Mouse (Mus musculus) midbrain, embryonic 14.5 days (tissue): ENCODE results near the gene Bloc1s5. TPM values are rescaled to one million over a fixed set of nuclear protein-coding genes. Genes with fewer than 3 reads are reported as not detected.
A peak's percentile ranks its signal among the peaks of the same experiment; 100 is the strongest.

Experiments used
- ATAC-seq: fragments of 200-750 bp; cut with Nextera tagmentation; 2 replicates; pipeline ENCODE4 v1.8.0; 2017; ENCODE audit warnings: moderate number of reproducible peaks, moderate library complexity; ENCODE audit not compliant: low FRiP score, low TSS enrichment
- DNase-seq: peaks from one replicate; pipeline ENCODE4 v3.0.0-alpha.2; 2015
- H3K27ac ChIP-seq: fragments of 300-500 bp; sonication (generic); replicated peaks from 2 replicates; pipeline ENCODE4 v1.5.1; 2014; ENCODE audit warnings: mild to moderate bottlenecking, low read depth, low read length, moderate library complexity
- H3K27me3 ChIP-seq: fragments of 300-500 bp; sonication (generic); 2 replicates; pipeline ENCODE4 v1.6.1; 2014; ENCODE audit warnings: low read length, control low read depth, mixed read lengths; ENCODE audit not compliant: control insufficient read depth, insufficient read depth
- H3K36me3 ChIP-seq: fragments of 300-500 bp; sonication (generic); 2 replicates; pipeline ENCODE4 v1.6.1; 2014; ENCODE audit warnings: low read length, control low read depth; ENCODE audit not compliant: control insufficient read depth, insufficient read depth
- H3K4me1 ChIP-seq: fragments of 300-500 bp; sonication (generic); 2 replicates; pipeline ENCODE4 v1.6.1; 2014; ENCODE audit warnings: mild to moderate bottlenecking, antibody characterized with exemption, low read length, control low read depth; ENCODE audit not compliant: control insufficient read depth, insufficient read depth
- H3K4me2 ChIP-seq: fragments of 300-500 bp; sonication (generic); 2 replicates; pipeline ENCODE4 v1.6.1; 2014; ENCODE audit warnings: mild to moderate bottlenecking, low read length, moderate library complexity
- H3K4me3 ChIP-seq: fragments of 300-500 bp; sonication (generic); replicated peaks from 2 replicates; pipeline ENCODE4 v1.5.1; 2014; ENCODE audit warnings: low read depth, low read length
- H3K9ac ChIP-seq: fragments of 300-500 bp; sonication (generic); replicated peaks from 2 replicates; pipeline ENCODE4 v1.6.1; 2014; ENCODE audit warnings: mild to moderate bottlenecking, low read length, moderate library complexity
- H3K9me3 ChIP-seq: fragments of 300-500 bp; sonication (generic); 2 replicates; pipeline ENCODE4 v1.6.1; 2016; ENCODE audit warnings: low read length, control low read depth, mixed read lengths; ENCODE audit not compliant: control insufficient read depth
- WGBS: fragments of 180-500 bp; shearing (Covaris S2); extraction: QIAGEN DNeasy Blood & Tissue Kit; methylation state at CpG from one replicate; pipeline ENCODE4 v1.1.7; 2014; 5-methylcytosine and 5-hydroxymethylcytosine counted together
- polyA plus RNA-seq: library from polyadenylated mRNA; unstranded; fragments of >200 nt; fragmentation: Nextera tagmentation; extraction: Ambion mirVana; gene quantifications from 2 replicates; pipeline ENCODE4 v1.2.1, GENCODE M21; 2014

Gene Bloc1s5
- polyA plus RNA-seq, 1 experiment from 2014 or later: 25.5 TPM

- Histone ChIP-seq H3K4me1 (no peaks in the 10 kb centered on the region), H3K9me3 (no peaks in the 10 kb centered on the region), H3K4me3 (no peak overlapping the region), H3K27ac (no peak overlapping the region), H3K4me2 (no peak overlapping the region), H3K27me3 (no peaks in the 10 kb centered on the region), H3K36me3 (peaks cover 5% of the 10 kb centered on the region; the same call in 1 of the 2 replicates), H3K9ac (no peak overlapping the region)
- peak; percentile 72 for DNase-seq
- 51% methylated on average over 3 of the region's 3 CpGs for WGBS
- no peak for ATAC-seq
These were observed 37.8 kb downstream of the Bloc1s5 start for GRCm38 (mm10) chr13:38597076-38597475.

DNA sequence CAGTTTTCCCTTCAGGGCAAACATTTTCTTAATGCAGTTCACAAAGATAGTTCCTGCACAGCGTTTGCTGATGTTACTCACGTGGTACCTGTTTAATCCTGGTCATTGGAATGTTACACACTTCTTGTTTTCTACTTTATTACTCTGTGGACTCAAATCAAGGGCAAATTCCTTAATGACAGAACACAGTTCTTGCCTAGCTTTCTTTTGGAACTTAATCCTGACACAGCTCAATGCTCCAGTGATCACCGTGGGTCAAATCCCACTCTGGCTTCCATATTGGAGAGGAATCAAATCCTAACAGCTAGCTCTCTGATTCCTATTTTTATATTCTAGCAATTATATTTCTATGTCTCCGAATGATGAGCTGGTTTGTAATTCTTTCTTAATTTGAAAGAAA lies 38.4 kb downstream of the Bloc1s5 start:
- DNase-seq (no peak), ATAC-seq (no peak)
- H3K27ac ChIP-seq: no peak overlapping the region
- no peaks in the 10 kb centered on the region for H3K9me3 ChIP-seq
- H3K27me3 ChIP-seq: no peaks in the 10 kb centered on the region
- no peak overlapping the region for H3K9ac ChIP-seq
- H3K4me2 ChIP-seq: no peak overlapping the region
- H3K36me3 ChIP-seq: peaks cover 3% of the 10 kb centered on the region; the same call in 1 of the 2 replicates
- no peaks in the 10 kb centered on the region for H3K4me1 ChIP-seq
- WGBS: 41% methylated on average over 4 of the region's 4 CpGs
- H3K4me3 ChIP-seq: no peak overlapping the region

DNA sequence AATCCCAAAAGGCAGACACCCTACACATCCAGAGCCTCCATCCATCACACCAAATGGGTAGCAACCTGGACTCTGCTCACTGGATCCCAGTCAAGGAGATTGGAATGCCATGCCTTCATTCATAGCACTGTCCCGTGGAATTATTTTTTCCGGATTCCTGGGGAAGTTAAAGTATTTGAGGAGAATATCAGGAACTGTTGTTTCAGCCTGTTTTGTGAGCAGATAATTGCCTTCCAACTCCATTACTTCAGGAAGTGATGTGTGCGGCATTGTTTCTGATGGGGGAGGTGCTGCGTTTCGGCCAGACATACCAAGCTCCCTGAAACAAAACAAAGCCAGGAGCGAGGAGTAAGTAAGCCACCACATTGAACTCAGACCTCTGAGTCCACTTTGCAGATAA lies 41.8 kb downstream of the Bloc1s5 start:
- no peak overlapping the region for H3K4me3 ChIP-seq
- no peaks in the 10 kb centered on the region for H3K9me3 ChIP-seq
- H3K27me3 ChIP-seq: no peaks in the 10 kb centered on the region
- 45% methylated on average over 6 of the region's 6 CpGs for WGBS
- no peak overlapping the region for H3K4me2 ChIP-seq
- H3K36me3 ChIP-seq: no peaks in the 10 kb centered on the region
- no peak overlapping the region for H3K9ac ChIP-seq
- ATAC-seq: no peak
- no peak for DNase-seq
- H3K27ac ChIP-seq: no peak overlapping the region
- no peaks in the 10 kb centered on the region for H3K4me1 ChIP-seq

- H3K4me3 ChIP-seq: no peak overlapping the region
- no peaks in the 10 kb centered on the region for H3K4me1 ChIP-seq
- no peak overlapping the region for H3K9ac ChIP-seq
- no peaks in the 10 kb centered on the region for H3K36me3 ChIP-seq
- no peak overlapping the region for H3K4me2 ChIP-seq
- no peak for DNase-seq
- no peak for ATAC-seq
- no peaks in the 10 kb centered on the region for H3K9me3 ChIP-seq
- WGBS: 93% methylated on average over 5 of the region's 5 CpGs
- no peaks in the 10 kb centered on the region for H3K27me3 ChIP-seq
- no peak overlapping the region for H3K27ac ChIP-seq
These were observed 47.6 kb downstream of the Bloc1s5 start for GRCm38 (mm10) chr13:38587350-38587749.

DNA sequence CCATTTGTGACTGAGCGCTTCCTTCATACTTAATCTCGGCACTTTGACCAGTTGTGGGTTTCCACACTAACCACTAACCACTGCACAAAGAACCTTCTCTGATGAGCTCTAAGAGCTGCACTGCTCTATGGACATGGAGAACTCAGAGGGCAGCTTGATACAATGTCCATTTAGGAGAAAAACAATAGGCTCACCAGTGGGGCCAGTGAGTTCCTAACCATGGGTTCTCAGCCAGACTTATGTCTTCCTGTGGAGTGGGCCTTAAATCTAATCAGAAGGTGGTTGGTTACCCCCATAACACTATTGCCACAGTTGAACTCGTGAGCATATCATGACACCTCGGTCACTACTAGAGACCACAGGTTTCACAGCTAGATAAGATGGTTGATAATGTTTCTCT lies 48.5 kb downstream of the Bloc1s5 start:
- 94% methylated on average over 4 of the region's 4 CpGs for WGBS
- no peak overlapping the region for H3K4me3 ChIP-seq
- no peak overlapping the region for H3K4me2 ChIP-seq
- no peaks in the 10 kb centered on the region for H3K27me3 ChIP-seq
- no peak overlapping the region for H3K9ac ChIP-seq
- H3K36me3 ChIP-seq: no peaks in the 10 kb centered on the region
- H3K9me3 ChIP-seq: no peaks in the 10 kb centered on the region
- H3K4me1 ChIP-seq: no peaks in the 10 kb centered on the region
- DNase-seq (no peak), ATAC-seq (no peak)
- no peak overlapping the region for H3K27ac ChIP-seq

DNA sequence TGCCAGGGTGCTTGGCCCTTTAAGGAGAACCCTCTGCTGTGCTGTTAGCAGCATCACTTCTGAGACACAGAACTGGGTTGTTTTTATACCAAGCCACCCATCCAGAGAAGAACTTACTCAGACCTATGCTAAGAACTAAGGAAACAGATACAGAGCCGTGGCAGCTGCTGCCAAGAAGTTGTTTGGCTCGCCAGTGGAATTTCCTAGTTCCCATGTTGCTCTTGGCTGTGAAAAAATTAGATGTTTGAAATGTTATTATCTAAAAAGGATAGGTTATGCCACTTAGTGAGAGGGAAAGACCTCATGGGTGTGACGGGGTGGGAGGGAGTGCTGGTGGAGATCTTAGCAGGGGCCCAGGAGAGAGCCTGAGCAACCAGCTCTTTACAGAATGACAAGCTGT lies 52.1 kb downstream of the Bloc1s5 start:
- no peak overlapping the region for H3K27ac ChIP-seq
- no peaks in the 10 kb centered on the region for H3K4me1 ChIP-seq
- no peak overlapping the region for H3K4me2 ChIP-seq
- WGBS: 90% methylated on average over 3 of the region's 3 CpGs
- no peak overlapping the region for H3K9ac ChIP-seq
- no peak overlapping the region for H3K4me3 ChIP-seq
- H3K27me3 ChIP-seq: no peaks in the 10 kb centered on the region
- no peaks in the 10 kb centered on the region for H3K9me3 ChIP-seq
- H3K36me3 ChIP-seq: no peaks in the 10 kb centered on the region
- DNase-seq (no peak), ATAC-seq (no peak)

DNA sequence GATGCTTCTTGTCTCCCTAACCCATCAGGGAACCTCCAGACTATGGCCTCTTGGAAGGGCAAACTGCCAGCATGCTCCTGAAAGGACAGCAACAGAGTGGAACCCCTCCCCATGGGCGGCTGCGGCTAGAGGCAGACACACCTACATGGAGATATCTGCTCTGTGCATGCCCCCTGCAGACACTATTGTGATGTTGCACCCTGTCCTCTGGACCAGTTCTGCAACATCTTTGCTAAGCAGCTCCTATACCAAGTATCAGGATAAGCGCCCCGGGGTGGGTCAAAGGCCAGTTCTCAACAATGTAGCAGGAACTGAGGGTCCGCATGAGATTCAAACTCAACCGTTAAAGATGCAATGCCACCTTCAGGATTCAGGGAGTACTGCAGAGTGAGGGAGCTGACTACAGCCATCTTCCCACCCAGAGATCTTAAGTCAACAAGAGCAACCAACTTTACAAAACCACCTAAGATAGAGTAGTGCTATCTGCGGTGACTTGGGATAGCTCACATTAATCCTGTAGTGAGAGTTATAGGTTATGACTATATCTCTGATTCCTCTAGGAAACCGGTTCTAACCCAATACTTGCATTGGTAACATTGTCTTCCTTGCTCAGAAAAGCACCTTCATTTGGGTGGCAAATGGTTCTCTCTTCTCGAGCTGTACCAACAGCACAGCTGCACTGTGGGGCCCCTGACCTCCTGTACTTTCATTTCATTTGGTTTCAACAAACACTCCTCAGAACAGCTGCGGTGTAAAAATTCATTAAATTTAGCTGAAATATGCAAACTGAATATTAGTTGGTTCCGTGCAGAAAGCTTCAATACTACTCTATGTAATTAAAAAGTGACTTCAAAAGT lies 54.1 kb downstream of the Bloc1s5 start:
- H3K27ac ChIP-seq: no peak overlapping the region
- H3K9me3 ChIP-seq: no peaks in the 10 kb centered on the region
- H3K4me3 ChIP-seq: no peak overlapping the region
- ATAC-seq (no peak), DNase-seq (peak; percentile 19)
- H3K4me1 ChIP-seq: no peaks in the 10 kb centered on the region
- H3K4me2 ChIP-seq: no peak overlapping the region
- H3K27me3 ChIP-seq: no peaks in the 10 kb centered on the region
- H3K36me3 ChIP-seq: no peaks in the 10 kb centered on the region
- H3K9ac ChIP-seq: no peak overlapping the region
- 75% methylated on average over 11 of the region's 11 CpGs for WGBS

DNA sequence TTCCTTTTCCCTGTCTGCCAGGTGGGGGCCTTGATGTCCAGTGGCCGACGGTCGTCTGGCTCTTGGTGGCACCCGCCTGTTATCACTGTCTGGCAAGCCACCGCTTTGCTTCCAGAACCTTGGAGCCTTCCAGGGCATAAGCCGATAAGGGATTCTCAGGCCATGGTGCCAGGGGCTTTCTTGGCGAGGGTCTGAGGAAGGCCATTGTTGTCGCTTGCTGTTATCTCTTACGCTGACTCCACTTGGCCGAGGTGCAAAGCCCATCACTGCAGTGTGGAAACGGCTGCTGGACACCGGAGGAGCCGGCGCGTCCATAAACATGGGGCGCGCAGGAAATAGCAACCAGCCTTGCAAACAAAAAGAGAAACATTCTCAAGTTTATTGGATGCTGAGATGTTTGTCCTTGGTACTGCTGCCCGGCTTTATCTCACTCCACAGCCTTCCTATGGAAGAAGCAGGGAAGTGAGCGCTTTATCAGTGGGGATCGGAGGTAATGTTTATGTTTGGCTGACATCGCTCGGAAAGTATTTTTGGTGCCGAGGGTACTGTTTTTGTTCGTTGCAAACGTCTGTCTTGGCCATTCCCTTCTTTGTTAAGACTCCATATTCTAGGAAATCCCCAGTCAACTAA lies 54.8 kb downstream of the Bloc1s5 start:
- H3K27ac ChIP-seq: no peak overlapping the region
- no peak overlapping the region for H3K4me2 ChIP-seq
- no peak; the same call in 1 of the 2 replicates for ATAC-seq
- H3K9me3 ChIP-seq: no peaks in the 10 kb centered on the region
- H3K4me1 ChIP-seq: no peaks in the 10 kb centered on the region
- H3K27me3 ChIP-seq: no peaks in the 10 kb centered on the region
- no peak overlapping the region for H3K9ac ChIP-seq
- 89% methylated on average over 25 of the region's 25 CpGs for WGBS
- no peaks in the 10 kb centered on the region for H3K36me3 ChIP-seq
- DNase-seq: no peak
- H3K4me3 ChIP-seq: no peak overlapping the region

DNA sequence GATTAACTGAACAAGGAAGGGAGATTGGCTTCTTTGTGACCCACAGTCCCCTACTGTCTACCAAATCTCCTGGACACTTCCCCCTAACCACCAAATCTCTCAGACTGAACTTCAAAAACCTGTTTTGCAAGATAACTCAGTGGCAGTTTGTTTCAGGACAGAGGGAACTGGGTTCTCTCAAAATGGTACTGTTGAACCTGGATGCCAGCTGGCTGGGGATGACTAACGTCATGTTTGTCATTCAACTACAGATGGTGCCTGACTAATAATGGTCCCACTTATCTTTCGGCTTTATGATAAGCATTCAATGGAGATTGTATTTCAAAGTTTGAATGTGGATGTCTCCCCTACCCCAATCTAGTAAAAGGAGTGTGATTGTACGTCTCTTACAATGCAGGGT lies 60.2 kb downstream of the Bloc1s5 start:
- Histone ChIP-seq H3K4me3 (no peak overlapping the region), H3K4me2 (no peak overlapping the region), H3K9me3 (no peaks in the 10 kb centered on the region), H3K27ac (no peak overlapping the region), H3K36me3 (no peaks in the 10 kb centered on the region), H3K4me1 (no peaks in the 10 kb centered on the region), H3K27me3 (no peaks in the 10 kb centered on the region), H3K9ac (no peak overlapping the region)
- no peak for DNase-seq
- WGBS: 80% methylated on average over 3 of the region's 3 CpGs
- ATAC-seq: no peak
